Mouse (Mus musculus) adipocyte (in vitro differentiated cells): ENCODE measurements at regions not wholly inside any gene's neighbourhood (a gene's known extent, or its start where the extent isn't known, plus 50 kb on each side); places are given as distances from the start of the nearest gene placed in this dataset.

Experiments used
- DNase-seq: peaks from one replicate; pipeline ENCODE4 v3.0.0-alpha.2; 2016; ENCODE audit warnings: low spot score

GRCm38 (mm10) chr5:118353689-118354088, 108.7 kb downstream of the 2410131K14Rik start:
- DNase-seq: no peak

GRCm38 (mm10) chr5:118354127-118354526, 109.1 kb downstream of the 2410131K14Rik start:
- DNase-seq: no peak

GRCm38 (mm10) chr5:118354871-118355270, 109.8 kb downstream of the 2410131K14Rik start:
- DNase-seq: no peak

GRCm38 (mm10) chr5:118355287-118355686, 110.3 kb downstream of the 2410131K14Rik start:
- DNase-seq: no peak

- DNase-seq: peak; percentile 98
Measured at GRCm38 (mm10) chr5:118355691-118356337, 110.8 kb downstream of the 2410131K14Rik start.

- no peak for DNase-seq
Measured at GRCm38 (mm10) chr5:118359646-118360373, 114.8 kb downstream of the 2410131K14Rik start.

- DNase-seq: no peak
Measured at GRCm38 (mm10) chr5:118360374-118361064, 115.5 kb downstream of the 2410131K14Rik start.

- no peak for DNase-seq
Measured at GRCm38 (mm10) chr5:118361133-118361852, 116.3 kb downstream of the 2410131K14Rik start.

- no peak for DNase-seq
Measured at GRCm38 (mm10) chr5:118361853-118362406, 116.9 kb downstream of the 2410131K14Rik start.

- no peak for DNase-seq
Measured at GRCm38 (mm10) chr5:118362738-118363137, 117.7 kb downstream of the 2410131K14Rik start.

GRCm38 (mm10) chr5:118363154-118363553, 118.1 kb downstream of the 2410131K14Rik start:
- no peak for DNase-seq

GRCm38 (mm10) chr5:118364646-118365045, 119.6 kb downstream of the 2410131K14Rik start:
- no peak for DNase-seq

- DNase-seq: peak; percentile 67
Measured at GRCm38 (mm10) chr5:118365196-118365595, 120.2 kb downstream of the 2410131K14Rik start.

GRCm38 (mm10) chr5:118365651-118366050, 120.6 kb downstream of the 2410131K14Rik start:
- DNase-seq: no peak

GRCm38 (mm10) chr5:118367047-118367446, 122.0 kb downstream of the 2410131K14Rik start:
- DNase-seq: no peak

GRCm38 (mm10) chr5:118373581-118373981, 128.6 kb downstream of the 2410131K14Rik start:
- no peak for DNase-seq

- no peak for DNase-seq
Measured at GRCm38 (mm10) chr5:118374968-118375367, 129.9 kb downstream of the 2410131K14Rik start.

GRCm38 (mm10) chr5:118375916-118376315, 130.9 kb downstream of the 2410131K14Rik start:
- no peak for DNase-seq

GRCm38 (mm10) chr5:118376478-118376877, 131.5 kb downstream of the 2410131K14Rik start:
- no peak for DNase-seq

- no peak for DNase-seq
Measured at GRCm38 (mm10) chr5:118377402-118377848, 132.4 kb downstream of the 2410131K14Rik start.

GRCm38 (mm10) chr5:118379245-118380051, 134.4 kb downstream of the 2410131K14Rik start:
- no peak for DNase-seq
